Mouse (Mus musculus) bone marrow macrophage, adult 2 months (primary cell): ENCODE data around the gene Aldh2.

Experiments
- CTCF ChIP-seq: IDR thresholded peaks from 2 replicates; pipeline ENCODE4 v1.5.1; 2012; ENCODE audit warnings: low read depth, mild to moderate bottlenecking, low read length, moderate library complexity
- POLR2A ChIP-seq: IDR thresholded peaks from 2 replicates; pipeline ENCODE4 v1.6.1; 2012; ENCODE audit warnings: mild to moderate bottlenecking, low read depth, low read length, borderline replicate concordance

GRCm38 (mm10) chr5:121612036-121612435, 18.4 kb upstream of the Aldh2 start:
- TF ChIP-seq CTCF (no peak), POLR2A (no peak)
